Mouse (Mus musculus): Measurements from ENCODE around the gene Tppp2.

Tppp2 gene

GRCm38 (mm10) chr14:51918125-51918524 lies at the start of gene Tppp2:
TSS of gene Tppp2 (plus strand) at chr14:51918425.
- no peak for DNase-seq

GRCm38 (mm10) chr14:51870756-51871155 lies 47.5 kb upstream of the Tppp2 start:
- no peak for DNase-seq

- no peak for DNase-seq
Measured at GRCm38 (mm10) chr14:51871741-51872140, 46.5 kb upstream of the Tppp2 start.

GRCm38 (mm10) chr14:51877517-51877916 lies 40.7 kb upstream of the Tppp2 start:
- no peak for DNase-seq

GRCm38 (mm10) chr14:51883527-51884030 lies 34.6 kb upstream of the Tppp2 start:
- peak; percentile 46 to 69 for DNase-seq

- DNase-seq = no peak
Measured at GRCm38 (mm10) chr14:51884031-51884544, 34.1 kb upstream of the Tppp2 start.

GRCm38 (mm10) chr14:51884598-51885331 lies 33.5 kb upstream of the Tppp2 start, which contains the start of gene Mettl17:
TSS of gene Mettl17 (plus strand) at chr14:51884842.
- DNase-seq = peak; percentile 89 to 90

- no peak for DNase-seq
Measured at GRCm38 (mm10) chr14:51886051-51886450, 32.2 kb upstream of the Tppp2 start.

- DNase-seq = no peak
Measured at GRCm38 (mm10) chr14:51889833-51890232, 28.4 kb upstream of the Tppp2 start.

- no peak for DNase-seq
Measured at GRCm38 (mm10) chr14:51892191-51892939, 25.9 kb upstream of the Tppp2 start, which contains the start of gene Slc39a2. TSS of gene Slc39a2 (plus strand) at chr14:51892889.

GRCm38 (mm10) chr14:51893094-51893794 lies 25.0 kb upstream of the Tppp2 start:
- no peak for DNase-seq

GRCm38 (mm10) chr14:51893809-51894208 lies 24.4 kb upstream of the Tppp2 start:
- DNase-seq = no peak

GRCm38 (mm10) chr14:51895071-51895470 lies 23.2 kb upstream of the Tppp2 start:
- DNase-seq = no peak

GRCm38 (mm10) chr14:51896019-51896418 lies 22.2 kb upstream of the Tppp2 start:
- no peak for DNase-seq

GRCm38 (mm10) chr14:51896539-51897170 lies 21.6 kb upstream of the Tppp2 start:
- no peak for DNase-seq

GRCm38 (mm10) chr14:51899351-51899750 lies 18.9 kb upstream of the Tppp2 start:
- no peak for DNase-seq

- DNase-seq = peak; percentile 43 to 77
Measured at GRCm38 (mm10) chr14:51902806-51903710, 15.2 kb upstream of the Tppp2 start.

GRCm38 (mm10) chr14:51903782-51904181 lies 14.4 kb upstream of the Tppp2 start:
- no peak for DNase-seq

GRCm38 (mm10) chr14:51904706-51905105 lies 13.5 kb upstream of the Tppp2 start:
- DNase-seq = no peak

- DNase-seq = no peak
Measured at GRCm38 (mm10) chr14:51906102-51906501, 12.1 kb upstream of the Tppp2 start.

- DNase-seq = no peak
Measured at GRCm38 (mm10) chr14:51911301-51911700, 6.9 kb upstream of the Tppp2 start.
